Mouse (Mus musculus) E14TG2a.4 (cell line): ENCODE results near the gene Tmem120b.

Experiments
- CTCF ChIP-seq: conservative IDR thresholded peaks from 2 replicates; pipeline ENCODE4 v1.5.1; 2014; ENCODE audit warnings: low read length
- NANOG ChIP-seq: IDR thresholded peaks from 2 replicates; pipeline ENCODE4 v1.6.1; 2014; ENCODE audit warnings: borderline replicate concordance, low read length, mixed read lengths
- POU5F1 ChIP-seq: IDR thresholded peaks from 2 replicates; pipeline ENCODE4 v1.6.1; 2014; ENCODE audit warnings: low read length, borderline replicate concordance

GRCm38 (mm10) chr5:123125105-123125504 lies 56.9 kb downstream of the Tmem120b start:
- TF ChIP-seq CTCF (no peak), NANOG (no peak), POU5F1 (no peak)
